Mouse (Mus musculus): ENCODE data around the gene Phf24.
A peak's percentile ranks its signal among the peaks of the same experiment; 100 is the strongest.
"Not testable (repeated sequence)": the region's sequence is repeated elsewhere in the genome, so short reads cannot be mapped to it uniquely, and the experiment has no call there.

The Phf24 gene

DNA sequence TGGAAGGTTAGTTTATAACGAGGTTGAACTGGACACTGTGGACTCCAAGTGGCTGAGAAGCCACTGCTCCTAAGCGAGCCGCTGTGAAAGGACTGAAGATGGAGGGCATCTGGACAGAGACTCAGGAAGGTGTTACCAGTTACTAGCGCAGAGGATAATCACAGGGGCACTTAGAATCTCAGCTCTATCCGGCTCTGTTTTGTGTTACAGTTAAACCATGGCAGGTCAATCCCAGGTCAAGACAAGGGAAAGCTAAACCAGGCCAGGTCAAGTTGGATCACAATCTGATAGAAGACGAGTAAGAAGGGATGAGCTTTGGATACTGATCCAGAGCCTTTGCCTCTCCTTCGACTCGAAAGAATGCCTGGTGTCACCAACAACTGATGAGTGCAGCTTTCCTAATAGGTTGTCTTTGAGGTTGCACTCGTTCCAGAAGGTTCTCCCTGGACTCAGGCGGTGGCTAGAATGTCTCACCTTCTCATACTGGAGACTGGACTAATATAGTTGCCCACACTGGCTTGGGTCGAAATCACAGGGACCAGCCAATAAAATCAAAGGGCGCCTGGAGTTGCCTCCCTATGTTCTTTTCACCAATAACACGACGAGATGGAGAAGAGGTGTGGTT, 32.7 kb downstream of the Phf24 start:
- no peak for DNase-seq (ENCODE audit: extremely low spot score, low read depth, low spot score)

DNA sequence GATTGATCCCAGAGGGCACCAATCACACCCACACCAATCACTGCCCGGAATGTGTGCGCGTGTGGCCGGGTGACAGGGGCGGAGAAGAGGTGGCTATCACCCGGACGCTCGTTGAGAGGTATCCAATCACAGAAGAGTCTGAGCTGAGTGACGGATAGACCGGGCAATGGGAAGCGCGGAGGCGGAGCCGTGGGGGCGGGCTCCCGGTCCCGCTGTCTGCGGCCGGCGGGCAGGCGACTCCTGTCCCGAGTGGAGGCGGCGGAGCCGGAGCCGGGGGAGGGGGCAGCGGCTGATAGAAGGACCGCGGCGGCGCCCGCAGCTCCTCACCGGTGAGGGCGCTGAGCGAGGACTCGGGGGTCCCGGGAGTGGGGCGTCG, 33.2 kb downstream of the Phf24 start, which contains the start of gene Dnajb5:
Dnajb5 (plus strand) TSS at position 139 of the 376 bp plus-strand sequence.
- peak; percentile 95 for DNase-seq (ENCODE audit: extremely low spot score, low read depth, low spot score)

DNA sequence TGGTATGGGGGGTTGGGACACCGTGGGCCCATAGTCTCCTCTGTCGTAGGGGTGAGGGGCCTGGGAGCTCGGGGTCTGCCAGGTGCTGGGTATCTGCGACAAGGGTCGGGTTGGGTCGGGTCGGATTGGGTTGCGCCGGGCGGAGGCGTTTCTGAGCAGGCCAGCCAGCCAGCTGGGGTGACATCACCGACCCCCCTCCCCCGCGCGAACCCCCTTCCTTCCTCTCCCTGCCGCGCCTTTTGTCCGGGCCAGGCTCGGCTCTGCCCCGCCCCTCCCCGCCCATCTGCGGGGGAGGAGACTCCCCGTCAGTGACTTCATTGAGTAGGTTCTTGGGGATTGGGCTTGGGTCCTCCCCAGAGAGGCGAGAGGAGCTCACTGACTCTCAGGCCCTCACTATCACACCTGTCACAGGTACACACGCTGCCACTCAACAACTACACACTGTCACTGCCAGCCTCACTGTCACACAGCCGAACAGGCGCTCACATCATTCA, 33.7 kb downstream of the Phf24 start:
- DNase-seq (ENCODE audit: extremely low spot score, low read depth, low spot score) = no peak

DNA sequence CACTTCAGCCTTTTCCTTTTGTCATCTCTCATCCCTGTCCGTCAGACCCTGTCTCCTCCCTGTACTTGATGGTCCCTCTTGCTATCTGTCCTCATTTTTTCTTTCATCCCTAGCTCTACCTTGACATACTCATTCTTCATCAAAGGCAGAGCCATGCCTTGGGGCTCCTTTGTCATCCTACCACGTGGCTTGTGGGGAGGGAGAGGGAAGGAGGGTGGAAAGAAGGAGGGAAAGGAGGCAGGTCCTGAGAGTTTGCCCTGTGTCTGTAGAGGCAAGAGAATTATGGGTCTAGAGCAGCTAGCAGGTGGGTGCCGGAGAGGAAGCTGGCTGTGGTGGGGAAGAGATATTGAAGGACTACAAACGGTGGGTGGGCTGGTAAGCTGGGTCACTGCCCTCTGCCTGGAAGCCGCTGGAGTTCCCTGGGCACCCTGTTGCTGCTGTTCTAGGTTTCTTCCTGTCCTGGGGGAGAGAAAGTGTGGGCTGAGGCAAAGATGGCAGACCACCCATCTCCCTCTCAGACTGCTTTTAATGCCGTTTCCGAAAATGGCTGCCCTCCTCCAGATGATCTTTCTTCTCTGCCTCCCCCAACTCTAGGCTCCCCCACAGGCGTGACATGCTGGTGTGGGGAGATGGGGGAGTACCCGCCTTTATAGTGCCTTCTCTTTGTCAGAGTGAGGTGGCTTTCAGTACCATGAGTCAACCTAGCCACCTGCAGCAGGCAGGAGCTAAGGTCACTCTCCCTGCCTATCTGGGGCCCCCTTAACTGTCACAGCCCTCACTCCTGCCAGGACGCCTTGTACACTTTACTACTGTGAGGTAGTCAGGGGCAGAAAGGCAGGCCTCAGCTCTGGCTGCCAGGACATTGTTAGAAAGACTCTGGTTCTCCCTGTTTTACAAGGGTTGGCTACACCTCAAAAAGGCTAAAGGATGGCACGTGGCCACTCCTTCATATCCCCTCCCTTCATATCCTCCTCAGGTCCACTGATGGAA, 35.0 kb downstream of the Phf24 start:
- DNase-seq (ENCODE audit: extremely low spot score, low read depth, low spot score) = no peak

DNA sequence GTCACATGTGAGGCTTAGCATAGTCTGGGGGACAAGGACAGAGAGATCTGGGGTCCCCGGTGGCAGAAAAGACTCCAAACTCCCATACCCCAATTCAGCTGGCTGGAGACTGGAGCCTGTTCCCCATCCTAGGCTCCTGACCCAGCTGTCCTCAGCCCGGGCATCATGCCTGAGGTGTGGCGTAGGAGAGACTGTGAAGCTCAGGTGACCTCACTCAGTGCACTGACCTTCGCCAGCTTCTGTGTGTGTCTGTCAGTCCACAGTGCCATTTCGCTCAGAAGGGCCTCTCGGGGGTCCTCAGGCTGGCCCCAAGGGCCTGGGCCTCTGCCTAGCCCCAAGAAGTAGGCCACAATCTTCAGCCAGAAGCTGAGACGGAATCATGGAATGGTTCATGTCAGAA, 36.1 kb downstream of the Phf24 start:
- DNase-seq (ENCODE audit: extremely low spot score, low read depth, low spot score) = no peak

DNA sequence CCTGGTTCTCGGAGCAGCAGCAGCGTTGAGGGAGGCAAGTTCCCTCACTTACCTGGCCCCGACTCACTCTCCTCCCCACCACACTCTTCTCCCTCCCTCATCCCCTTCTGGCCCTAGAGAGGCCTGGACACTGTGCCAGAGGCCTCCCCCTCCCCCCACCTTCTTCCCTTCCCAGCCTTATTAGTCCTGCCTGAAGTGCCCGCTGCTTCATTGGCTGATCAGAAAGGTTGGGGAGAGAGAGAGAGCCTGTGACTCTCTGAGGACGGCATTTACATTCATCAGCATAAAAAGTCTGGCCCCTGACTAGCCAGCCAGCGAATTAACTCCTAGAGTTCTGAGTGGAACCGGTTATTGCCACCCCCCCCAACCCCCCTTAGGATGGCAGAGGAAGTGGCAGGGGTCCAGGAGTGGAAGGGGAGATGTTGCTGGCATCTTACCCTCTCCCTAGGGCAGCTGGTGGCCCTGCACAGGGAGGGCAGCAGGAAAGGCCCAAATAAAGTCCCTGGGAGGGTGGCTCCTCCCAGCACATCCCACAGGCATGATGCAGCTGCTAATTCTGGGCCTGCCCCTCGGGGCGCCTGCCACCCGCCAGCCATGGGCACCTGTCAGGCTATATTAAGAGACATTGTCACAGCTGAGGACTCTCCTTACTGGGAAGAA, 37.1 kb downstream of the Phf24 start:
- DNase-seq (ENCODE audit: extremely low spot score, low read depth, low spot score) = no peak

DNA sequence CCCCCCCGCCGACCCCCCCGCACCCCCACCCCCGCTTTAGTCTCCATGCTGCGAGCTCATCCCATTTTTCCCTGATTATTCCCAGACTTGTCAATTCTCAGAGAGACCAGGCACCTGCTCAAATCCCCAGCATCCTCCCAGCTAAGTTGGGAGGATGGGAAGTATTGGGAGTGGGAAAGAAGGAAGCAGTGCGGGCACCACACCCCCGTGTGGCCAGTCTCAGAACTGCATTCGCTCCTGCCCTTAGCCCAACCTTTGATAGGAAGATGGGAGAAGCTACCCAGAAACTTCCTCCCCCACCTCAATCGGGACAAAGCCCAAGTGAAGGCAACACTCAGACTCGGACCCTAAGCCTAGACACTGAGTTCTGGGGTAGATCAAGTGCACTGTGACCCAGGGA, 37.8 kb downstream of the Phf24 start:
- DNase-seq (ENCODE audit: extremely low spot score, low read depth, low spot score) = no peak

DNA sequence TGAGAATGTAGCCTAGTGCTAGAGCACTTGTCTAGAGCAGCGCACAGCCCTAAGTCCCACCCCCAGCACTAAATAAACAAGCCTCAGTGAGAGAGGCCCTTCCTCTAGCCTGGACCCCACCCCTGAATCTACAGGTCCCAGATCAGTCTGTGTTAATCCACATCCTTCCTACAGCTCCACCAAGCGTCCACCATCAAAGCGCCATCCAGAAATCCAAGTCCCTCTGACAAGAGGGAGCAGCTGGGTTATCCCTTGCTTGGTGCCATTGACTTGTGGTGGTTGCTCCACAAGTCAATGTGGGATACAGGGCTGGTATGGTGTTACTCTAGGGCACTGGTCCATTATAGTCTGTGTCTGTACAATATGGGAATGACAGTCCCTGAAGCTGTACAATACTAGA, 38.7 kb downstream of the Phf24 start:
- no peak for DNase-seq (ENCODE audit: extremely low spot score, low read depth, low spot score)

DNA sequence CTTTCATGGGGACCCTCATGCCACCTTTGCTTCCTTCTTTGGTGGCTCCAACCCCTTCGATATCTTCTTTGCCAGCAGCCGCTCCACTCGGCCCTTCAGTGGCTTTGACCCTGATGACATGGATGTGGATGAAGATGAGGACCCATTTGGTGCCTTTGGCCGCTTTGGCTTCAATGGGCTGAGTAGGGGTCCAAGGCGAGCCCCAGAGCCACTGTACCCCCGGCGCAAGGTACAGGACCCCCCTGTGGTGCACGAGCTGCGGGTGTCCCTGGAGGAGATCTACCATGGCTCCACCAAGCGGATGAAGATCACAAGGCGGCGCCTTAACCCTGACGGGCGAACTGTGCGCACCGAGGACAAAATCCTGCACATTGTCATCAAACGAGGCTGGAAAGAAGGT, 40.1 kb downstream of the Phf24 start:
- no peak for DNase-seq (ENCODE audit: extremely low spot score, low read depth, low spot score)

DNA sequence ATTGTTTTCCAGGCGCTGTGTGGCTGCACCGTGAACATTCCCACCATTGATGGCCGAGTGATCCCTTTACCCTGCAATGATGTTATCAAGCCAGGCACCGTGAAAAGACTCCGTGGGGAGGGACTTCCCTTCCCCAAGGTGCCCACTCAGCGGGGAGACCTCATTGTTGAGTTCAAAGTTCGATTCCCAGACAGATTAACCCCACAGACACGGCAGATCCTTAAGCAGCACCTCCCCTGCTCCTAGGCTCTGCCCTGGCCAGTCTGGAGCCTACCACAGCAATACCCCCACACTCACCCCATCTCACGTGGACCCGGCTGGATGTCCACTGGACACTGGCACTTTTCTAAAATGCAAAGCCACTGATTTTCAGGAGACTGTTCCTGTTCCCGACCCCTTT, 40.8 kb downstream of the Phf24 start:
- no peak for DNase-seq (ENCODE audit: extremely low spot score, low read depth, low spot score)

DNA sequence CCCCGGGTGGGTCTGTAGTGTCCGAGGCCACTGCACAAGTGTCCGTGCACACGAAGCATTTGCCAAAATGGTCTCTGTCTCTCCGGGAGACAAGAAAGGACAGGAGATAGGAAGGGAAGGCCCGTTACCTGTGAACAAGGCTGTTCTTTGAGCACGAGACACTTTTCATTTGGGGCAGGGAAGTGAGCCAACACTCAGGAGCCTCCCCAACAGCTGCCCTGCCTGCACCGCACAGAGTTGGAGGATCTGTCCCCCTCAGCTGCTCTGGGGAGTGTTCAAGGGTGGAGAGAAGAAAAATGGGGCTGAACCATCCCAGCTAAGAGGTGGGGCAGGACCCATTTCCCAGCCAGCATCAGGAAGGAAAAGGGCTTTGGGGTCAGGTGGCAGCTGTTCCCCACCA, 41.5 kb downstream of the Phf24 start:
- no peak for DNase-seq (ENCODE audit: extremely low spot score, low read depth, low spot score)

DNA sequence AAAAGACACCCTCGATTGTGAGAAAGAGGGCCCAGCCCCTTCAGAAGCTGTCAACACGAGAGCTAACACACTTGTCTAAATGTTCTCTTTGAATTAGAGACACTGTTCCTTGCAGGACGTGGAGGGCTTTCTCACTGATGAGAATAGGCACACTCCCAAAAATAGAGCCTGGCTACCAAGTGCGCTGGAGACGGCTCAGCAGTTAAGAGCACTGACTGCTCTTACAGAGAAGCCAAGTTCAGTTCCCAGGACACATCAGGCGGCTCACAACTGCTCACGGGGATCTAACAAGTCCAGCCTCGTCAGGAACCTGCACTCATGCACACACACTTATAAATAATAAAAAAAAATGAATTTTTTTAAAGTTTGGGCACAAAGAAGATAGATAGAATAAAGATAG, 42.5 kb downstream of the Phf24 start:
- DNase-seq (ENCODE audit: extremely low spot score, low read depth, low spot score) = no peak

DNA sequence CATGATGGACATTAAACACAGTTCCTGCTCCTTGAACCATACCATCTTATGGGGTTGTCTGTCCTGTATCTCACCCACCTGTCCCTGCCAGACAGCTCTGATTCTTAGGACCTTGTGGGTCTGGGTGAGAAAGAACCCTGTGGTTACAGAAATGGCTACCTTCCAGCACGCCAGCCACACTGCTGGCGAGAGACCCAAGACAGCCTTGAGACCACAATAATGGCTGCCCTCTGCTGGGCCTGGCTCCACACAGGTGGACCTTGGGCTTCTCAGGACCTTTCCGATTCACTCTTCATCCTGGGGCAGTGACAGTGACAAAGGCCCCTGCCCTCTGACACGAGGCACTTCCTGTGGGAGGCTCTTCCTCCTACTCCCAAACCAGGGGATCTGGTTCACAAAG, 42.9 kb downstream of the Phf24 start:
- DNase-seq (ENCODE audit: extremely low spot score, low read depth, low spot score) = no peak

DNA sequence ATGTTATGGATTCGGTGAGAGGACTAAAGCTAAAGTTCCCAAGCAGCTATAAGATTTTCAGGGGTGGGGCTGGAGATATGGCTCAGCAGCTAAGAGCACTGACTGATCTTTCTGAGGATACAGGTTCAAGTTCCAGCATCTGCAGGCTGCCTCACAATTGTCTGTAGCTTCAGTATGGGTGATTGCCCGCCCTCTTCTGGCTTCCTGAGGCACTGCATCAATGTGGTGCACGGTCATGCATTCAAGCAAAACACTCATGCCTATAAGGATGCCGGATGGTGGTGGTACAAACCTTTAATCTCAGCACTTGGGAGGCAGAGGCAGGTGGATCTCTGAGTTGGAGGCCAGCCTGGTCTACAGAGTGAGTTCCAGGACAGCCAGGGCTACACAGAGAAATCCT, 45.1 kb downstream of the Phf24 start:
- no peak for DNase-seq (ENCODE audit: extremely low spot score, low read depth, low spot score)

DNA sequence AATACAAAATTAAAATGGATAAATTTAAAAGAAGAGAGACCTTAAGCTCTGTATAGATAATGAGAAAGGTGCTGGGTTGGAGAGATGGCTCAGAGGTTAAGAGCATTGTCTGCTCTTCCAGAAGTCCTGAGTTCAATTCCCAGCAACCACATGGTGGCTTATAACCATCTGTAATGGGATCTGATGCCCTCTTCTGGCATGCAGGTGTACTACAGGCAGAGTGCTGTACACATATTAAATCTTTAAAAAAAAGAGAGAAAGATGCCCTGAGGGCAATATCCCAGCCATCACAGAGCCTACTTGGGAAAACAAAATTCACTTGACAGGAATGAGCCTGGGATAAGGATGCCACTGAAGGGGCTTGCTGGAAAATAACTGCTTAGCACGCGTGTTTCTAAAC, 47.0 kb downstream of the Phf24 start:
- DNase-seq (ENCODE audit: extremely low spot score, low read depth, low spot score) = no peak

DNA sequence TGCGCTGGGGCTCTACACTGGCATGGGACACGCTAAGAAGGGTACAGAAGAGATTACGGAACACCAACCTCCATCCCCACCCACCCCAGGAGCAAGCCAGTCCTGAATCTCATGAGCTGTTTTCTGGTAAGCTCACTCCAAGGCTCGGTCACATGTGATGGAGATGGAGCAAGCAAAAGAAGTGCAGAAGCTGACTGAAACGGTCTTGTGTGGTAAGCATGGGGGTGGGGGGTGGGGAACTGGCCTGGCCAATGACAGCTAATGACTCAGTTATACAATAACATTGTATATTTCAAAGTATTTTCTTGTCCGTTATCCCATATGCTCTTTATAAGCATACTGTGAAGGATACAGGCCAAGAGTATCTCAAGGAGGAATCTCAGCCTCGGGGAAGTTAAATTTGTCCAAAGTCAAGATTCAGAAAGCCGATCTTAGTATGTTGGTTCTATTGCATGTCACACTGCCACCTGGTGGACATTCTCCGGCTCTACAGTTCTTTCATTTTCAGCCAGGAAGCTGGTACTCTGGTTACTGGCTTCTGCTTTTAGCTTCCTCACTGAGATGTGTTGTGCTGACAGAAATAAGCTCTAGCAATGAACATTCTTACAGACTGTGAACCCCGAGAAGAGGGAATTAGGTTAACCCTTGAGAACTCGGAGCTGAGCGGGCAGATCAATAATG, 48.7 kb downstream of the Phf24 start:
- no peak for DNase-seq (ENCODE audit: extremely low spot score, low read depth, low spot score)

DNA sequence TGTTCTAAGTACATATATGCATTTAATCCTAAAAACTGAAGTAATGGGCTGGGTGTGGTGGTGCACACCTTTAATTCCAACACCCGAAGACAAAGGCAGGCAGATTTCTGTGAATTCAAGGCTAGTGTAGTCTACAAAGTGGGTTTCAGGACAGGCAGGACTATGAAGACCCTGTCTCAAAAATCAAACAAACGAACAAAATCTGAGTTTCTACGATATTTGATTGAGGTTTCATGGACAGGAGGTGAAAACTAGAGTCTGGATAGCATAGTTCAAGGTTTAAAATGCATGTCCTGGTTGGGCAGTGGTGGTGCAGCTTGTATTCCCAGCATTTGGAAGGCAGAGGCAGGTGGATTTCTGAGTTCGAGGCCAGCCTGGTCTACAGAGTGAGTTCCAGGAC, 52.8 kb downstream of the Phf24 start, which contains the start of gene 1700022I11Rik:
1700022I11Rik (plus strand) TSS at position 301 of the 400 bp plus-strand sequence.
- DNase-seq (ENCODE audit: extremely low spot score, low read depth, low spot score) = no peak

DNA sequence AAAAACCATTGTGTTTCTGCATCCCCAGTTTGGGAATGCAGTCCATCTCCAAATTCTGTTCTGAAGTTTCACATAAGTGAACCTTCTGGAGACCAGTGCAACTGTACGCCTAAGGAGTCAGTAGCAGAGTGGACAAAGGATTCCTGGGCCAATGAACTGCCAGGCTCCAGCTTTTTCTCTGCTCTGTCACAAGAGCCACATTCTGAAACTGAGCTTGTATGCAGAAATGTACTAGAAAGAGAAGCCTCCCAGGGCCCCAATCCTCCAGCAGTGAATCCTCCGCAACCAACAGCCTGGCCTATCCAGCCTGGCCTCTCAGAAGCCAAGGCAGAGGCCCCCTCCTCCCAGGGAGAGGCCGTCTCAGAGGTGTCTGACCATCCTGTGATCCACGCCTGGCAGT, 56.5 kb downstream of the Phf24 start:
- no peak for DNase-seq (ENCODE audit: extremely low spot score, low read depth, low spot score)

DNA sequence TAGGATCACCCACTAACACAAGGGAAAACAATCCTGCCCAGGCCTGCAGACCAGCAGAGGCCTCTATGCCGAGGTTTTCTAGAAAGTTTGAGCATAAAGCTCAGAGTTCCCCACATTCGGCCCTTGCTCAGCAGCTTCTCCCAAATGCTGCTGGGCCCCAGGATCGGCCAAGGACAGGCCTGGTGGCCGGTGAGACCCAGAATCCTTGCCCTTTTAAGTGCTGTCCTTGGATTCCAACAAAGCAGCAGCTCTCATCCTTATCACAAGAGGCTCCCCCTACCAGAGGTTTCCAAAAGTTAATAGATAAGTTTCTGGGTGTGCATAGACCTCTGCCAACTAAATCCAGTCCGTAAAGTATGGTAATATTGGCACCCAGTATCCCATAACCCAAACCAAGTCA, 57.4 kb downstream of the Phf24 start:
- no peak for DNase-seq (ENCODE audit: extremely low spot score, low read depth, low spot score)

DNA sequence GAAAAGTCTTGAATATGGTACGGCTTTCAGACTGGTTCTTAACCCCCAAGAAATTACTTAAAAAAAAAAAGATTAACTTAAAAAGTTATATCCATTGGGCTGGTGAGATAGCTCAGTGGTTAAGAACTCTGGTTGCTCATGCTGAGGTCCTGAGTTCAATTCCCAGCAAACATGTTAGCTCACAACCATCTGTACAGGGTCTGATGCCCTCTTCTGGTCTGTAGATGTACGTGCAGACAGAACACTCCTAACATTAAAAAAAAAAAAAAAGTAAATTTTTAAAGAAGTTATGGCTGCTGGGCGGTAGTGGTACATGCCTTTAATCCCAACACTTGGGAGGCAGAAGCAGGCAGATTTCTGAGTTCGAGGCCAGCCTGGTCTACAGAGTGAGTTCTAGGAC, 61.6 kb downstream of the Phf24 start:
- no peak for DNase-seq (ENCODE audit: extremely low spot score, low read depth, low spot score)

DNA sequence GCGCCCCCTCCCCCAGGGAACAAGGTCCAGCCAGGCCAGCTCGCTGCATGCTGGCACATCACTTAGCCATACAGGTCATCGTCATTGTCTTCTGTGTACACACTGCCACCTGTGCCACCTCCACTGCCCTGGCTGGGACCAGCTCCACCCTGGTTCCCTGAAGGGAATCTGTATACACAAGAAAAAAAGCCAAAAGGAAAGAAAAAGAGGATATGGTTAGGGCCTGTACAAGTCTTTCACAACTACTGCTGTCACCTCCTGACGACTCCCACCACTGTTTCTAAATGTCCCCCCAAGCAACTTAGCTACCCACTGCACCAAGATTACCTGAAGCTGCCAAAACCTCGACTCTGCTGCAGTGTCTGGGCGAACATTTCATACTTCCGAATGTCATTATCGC, 64.0 kb downstream of the Phf24 start:
- DNase-seq (ENCODE audit: extremely low spot score, low read depth, low spot score) = not testable (repeated sequence)
